Mouse (Mus musculus) cerebellum, postnatal 10 days (tissue): ENCODE results near the gene Gm17304.
A peak's percentile ranks its signal among the peaks of the same experiment; 100 is the strongest.

Source experiments
- DNase-seq, 2 experiments: peaks; one replicate each; pipeline ENCODE4 v3.0.0; 2021; ENCODE audit warnings: mixed read lengths in 2 of 2

Gm17304 gene

DNA sequence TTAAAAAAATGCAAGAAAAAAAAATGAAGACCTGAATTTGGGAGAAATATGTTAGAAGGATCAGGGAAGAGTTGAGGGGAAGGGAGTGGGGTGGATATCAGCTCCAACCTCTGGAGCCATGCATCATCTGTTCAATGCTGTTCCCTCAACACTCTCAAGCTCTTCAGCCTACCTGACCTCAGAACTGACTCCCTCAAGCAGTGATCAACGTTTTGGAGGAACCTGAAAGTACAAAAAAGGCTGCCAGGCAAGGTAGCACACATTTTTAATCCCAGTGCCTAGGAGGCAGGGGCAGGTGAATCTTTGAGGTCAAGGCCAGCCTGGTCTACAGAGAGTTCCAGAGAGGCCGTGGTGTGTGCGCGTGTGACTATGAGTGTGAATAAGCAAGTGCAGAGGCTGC, at the start of gene Gm17304:
TSS of gene Gm17304 (plus strand) at position 301 of the 400 bp plus-strand sequence.
- DNase-seq: no peak

DNA sequence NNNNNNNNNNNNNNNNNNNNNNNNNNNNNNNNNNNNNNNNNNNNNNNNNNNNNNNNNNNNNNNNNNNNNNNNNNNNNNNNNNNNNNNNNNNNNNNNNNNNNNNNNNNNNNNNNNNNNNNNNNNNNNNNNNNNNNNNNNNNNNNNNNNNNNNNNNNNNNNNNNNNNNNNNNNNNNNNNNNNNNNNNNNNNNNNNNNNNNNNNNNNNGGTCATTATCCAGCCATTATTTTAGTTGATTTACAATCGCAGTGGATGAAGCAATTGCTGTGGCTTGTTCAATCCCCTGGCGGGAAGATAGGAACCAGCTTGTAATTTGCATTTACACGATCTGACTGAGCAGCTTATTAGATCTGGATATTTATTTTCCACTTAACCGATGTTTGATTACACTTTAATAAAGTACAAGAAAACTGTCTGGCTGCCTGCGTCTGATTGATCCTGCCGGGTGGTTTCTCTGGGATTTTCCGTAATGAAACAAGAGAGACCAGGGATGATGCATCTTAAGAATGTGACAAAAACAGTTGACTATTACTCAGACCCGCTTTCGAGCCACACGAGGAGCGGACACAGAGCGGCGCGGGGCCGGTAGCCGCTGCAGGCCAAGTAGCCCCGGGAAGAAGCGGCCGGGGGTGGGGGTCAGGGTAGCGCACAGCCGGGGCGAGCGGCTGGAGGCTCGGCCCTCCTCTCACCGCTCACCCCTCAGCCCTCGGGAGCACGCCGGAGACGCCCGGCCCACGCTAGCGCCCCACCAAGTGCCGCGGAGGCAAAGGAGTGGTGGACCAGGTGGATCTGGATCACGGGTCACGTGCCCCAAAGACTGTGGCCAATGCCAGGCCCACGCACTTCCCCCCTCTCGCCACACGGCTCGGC, 48.0 kb upstream of the Gm17304 start:
- DNase-seq: peak; percentile 80

DNA sequence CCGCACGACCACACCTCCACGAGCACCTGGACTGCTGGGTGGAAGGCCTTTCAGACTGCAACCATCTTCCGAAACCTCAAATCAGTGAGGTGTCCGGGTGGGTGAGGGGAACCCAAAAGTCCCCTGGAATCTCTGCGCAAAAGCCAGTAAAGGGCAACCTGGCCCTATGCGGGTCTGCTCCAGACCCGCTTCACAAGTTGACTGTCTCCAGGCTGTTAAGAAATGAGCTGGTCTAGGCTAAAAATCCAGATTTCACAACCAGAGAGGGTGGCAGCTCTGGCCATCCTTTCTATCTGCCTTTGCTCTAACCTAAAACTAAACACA, 47.4 kb upstream of the Gm17304 start:
- no peak for DNase-seq

DNA sequence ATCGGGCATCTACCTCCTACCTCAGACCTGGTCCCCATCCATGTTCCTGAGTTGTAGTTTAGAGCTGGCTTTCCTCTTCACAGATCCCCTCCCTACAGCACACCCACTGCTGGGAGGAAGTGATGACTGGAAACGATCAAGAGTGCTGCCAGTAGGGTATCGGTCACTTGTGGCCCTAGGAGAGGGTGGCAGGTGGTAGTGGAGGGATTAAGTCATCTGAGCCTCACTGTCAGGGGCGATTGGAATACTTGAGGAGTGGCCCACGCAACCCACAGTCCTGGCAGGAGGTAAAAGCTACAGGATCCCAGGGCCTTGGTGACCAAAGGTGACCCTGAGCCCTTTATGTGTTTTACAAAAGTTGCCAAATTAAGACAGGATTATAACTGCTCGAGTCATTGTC, 42.9 kb upstream of the Gm17304 start:
- no peak for DNase-seq

DNA sequence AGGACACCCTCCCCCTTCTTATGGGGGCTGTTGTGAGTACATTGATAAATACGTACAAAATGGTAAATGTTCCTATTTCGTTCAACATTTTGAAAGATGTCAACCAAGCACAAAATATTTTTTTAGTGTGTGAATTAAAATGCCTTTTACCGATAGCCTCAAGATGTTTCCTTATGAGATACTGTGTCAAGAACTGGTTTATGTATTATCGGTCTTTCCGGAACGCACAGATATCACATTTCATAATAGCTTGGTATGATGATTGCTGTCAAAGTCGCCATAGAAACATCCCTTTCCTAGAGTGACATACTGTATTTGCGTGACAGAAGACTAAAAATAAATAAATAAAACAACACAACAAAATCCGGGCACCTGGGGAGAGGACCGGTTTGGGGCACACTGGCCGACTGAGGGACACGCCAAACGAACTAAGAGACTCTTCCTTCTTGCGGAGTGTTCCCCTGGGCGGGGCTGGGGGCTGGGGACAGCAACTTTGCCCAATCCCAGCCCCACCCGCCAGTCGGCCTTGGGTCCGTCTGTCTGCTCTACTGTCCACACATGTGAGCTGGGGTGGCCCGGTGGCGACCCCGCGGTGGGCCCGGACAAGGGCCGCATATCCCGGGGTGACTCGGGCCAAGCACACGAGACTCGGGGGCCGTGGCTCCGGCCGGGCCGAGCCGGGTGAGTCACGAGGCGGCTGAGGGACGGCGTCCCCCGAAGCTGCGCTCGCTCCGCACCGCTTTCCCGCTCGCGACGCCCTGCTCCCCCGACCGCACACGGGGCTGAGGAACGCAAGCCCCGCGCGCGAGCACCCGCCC, 34.9 kb upstream of the Gm17304 start:
- peak in 1 of 2 experiments; percentile 69 for DNase-seq

DNA sequence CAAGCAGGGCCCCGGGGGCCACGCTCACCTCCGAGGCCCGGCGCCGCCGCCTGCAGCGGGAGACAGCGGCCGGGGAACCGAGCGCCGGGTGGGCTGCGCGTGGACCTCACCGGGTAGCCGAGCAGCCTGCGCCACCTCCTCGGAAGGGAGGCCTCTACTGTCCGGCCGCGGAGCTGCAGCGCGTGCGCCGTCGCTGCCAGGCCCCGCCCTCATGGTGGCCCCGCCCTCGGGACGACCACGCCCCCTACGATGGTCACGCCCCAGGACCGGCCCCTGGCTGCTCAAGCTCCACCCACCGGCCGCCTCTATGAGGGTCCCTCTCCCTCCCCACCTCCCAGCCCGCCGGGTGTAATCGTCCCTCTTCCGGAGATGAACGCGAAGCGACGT, 34.3 kb upstream of the Gm17304 start:
- peak; percentile 97 to 98 for DNase-seq

DNA sequence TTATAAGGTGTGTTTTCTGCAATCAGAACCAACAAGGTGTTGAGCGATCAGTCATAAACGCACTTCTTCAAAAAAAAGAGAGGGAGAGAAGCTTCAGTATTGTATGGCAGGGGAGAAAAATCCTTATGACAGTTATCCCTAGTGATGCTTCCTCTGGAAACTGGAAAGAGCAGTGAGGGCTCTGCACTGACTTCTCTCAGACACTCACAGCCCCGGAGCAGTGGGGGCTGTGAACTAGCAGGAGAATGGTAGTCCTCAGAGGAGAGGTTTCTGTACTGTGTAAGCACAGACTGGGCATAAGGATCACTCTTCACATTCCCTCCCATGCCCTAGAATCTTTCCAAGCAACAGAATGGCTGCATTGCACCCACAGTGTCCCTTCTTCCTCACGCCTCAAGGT, 33.8 kb upstream of the Gm17304 start:
- DNase-seq: peak in 1 of 2 experiments; percentile 19

DNA sequence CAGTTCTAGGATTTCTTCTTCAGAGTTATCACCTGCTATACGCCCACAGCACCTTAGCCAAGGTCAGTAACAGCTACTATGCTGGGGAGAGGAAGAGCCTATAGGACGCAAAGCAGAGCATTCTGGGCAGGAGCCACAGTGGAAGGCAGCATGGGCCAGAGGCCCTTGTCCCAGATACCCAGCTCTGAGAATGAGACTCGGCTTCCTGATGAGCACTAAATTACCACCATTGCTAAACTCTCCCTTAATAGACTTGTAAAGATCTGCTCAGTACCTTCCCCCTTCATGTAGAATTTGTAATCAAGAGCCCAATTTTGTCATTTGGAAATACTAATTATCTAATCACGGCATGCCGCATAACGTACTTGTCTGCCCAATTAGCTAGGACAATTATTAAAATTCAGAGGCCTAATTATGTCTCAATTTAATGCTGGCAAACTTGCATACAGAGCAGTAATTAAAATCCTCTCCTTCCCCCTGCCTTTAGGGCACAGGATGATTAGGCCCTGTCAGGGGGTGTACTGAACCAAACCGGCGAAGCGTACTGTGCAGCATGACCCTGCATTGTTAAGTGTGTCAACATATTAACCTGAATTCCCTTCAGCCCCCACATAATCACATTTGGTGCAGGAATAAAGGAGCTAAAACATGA, 31.5 kb upstream of the Gm17304 start:
- DNase-seq: no peak

DNA sequence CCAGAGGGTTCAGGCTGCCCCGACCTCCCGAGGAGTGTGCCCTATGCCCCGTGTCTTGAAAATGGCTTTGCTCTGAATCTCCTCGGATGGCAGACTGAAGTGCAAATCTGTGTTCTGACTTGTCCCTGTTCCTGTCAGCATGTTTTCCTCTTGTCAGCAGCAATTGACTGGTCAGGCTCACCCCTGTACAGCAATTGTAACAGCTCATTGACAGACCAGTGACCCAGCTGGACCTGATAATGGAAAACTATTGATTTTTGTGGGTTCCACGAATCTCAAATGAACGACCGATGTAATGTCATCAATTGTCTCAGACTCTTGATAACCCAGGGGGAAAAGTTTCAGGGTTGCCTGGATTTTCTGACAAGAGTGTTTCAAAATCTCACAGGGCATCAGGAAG, 28.0 kb upstream of the Gm17304 start:
- no peak for DNase-seq

DNA sequence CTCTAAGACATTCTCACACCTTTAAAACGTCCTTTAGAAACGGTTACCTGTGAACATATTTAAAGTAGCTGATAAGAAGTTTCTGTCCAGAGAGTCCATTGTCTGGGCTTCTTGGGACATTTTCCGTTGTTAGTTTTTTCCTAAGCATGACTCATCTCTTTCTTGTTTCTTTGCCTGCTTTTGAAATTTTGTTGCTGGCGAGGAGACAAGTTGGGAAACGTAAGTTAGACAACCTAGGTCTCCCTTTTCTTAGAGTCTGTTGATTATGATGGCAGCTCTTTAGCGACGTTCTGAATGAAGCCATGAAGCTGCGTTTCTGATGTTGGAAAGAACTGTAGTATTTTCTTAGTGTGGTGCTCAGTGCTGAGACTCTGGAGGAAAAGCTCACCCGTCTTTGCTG, 19.9 kb upstream of the Gm17304 start:
- no peak for DNase-seq

DNA sequence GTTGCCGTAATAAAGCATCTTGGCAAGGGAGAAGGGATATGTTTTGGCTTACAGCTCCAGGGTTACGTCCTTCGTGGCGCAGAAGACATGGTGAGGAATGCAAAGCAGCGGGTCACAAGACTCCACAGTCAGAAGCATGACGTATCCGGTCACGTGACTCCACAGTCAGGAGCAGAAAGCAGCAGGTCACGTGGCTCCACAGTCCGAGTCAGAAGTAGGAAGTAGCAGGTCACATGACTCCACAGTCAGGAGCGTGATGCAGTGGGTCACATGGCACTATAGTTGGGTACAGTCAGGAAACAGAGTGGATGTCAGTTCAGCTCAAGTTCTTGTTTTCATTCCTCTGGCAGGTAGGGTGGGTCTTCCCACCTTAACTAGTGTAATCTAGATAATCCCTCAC, 19.2 kb upstream of the Gm17304 start:
- no peak for DNase-seq

DNA sequence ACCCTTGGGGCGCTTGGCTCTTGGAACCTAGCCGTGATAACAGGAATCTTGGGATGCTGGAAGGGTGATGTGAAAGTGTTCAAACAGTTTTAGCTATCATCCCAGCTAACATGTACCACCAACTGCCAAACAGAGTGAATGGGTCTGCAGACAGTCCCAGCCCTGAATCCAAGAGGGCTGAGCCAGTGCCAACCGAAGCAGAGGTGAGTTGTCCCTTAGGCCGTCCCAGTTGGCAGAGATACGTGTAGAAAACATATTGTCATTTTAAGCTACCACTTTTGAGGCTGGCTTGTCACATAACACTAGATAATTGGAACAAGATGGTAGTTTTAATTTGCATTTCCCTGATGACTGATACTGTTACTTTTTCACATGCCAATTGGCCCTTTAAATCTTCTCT, 18.2 kb upstream of the Gm17304 start:
- DNase-seq: no peak

DNA sequence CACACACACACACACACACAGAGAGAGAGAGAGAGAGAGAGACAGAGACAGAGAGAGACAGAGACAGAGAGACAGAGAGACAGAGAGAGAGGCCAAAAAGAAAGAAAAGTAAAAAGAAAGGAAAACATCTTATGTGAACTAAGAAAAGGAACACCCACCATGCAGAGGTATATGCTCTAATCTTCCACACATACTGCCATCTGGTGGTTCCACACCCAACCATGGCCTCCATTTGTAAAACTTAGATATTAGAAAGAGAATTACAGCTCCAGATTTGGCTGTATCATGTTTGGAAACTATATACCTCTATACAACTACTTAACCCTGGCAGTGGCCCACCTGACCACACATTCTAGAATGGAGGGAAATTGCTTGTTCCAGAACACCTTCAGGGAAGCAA, 14.5 kb upstream of the Gm17304 start:
- DNase-seq: peak; percentile 58 to 60

DNA sequence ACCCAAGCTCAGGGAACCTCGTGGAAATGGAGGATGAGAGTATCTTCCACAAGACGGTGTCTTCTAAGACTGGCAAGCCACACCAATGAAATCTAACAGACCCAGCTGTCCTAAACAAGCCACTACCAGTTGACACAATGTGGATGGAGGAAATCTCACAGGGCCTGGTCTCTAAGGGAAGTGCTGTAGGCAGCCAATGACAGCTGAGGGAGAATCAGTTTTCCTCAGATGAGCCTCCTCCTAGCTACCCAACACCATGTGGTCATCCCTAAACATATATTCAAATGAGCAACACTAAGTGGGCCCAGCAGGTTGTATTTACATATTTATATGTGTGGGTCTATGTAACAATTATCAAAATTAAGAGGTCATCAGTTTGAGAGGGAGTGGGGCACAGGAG, 11.4 kb upstream of the Gm17304 start:
- DNase-seq: no peak

DNA sequence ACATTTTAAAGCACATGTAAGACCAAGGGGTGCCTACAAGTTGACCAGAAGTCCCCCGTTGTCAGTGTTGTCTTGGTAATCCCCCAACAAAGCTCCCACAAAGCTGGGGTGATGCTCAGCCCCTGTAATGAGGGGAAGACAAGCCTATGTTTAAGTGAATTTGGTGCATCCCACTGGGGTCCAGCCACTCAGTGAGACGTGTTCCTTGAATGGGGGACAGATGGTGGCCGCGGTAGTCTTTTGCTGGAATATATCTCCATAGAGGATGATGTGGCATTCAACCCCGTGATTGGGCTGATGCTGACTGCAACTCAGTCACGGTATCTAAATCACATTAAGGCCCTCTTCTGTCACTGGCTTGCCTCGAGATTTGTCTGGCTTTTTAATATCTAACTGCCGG, 9.4 kb upstream of the Gm17304 start:
- DNase-seq: peak; percentile 15 to 42

DNA sequence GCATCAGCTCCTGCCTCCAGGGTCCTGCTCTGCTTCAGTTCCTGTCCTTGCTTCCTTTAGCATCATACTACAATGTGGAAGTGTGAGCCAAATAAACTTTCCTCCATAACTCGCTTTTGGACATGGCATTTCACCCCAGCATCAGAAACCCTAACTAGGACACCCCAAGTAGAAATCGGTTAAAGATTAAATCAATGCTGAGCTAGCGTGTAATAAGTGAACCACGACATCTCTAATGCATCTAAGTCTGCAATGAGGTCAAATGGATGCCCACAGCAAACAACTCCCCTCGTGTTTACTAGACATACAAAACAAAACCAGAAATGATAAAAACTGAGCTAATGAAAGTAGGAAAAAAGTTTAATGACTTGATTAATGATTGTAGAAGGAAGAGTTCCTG, 4.5 kb upstream of the Gm17304 start:
- no peak for DNase-seq

DNA sequence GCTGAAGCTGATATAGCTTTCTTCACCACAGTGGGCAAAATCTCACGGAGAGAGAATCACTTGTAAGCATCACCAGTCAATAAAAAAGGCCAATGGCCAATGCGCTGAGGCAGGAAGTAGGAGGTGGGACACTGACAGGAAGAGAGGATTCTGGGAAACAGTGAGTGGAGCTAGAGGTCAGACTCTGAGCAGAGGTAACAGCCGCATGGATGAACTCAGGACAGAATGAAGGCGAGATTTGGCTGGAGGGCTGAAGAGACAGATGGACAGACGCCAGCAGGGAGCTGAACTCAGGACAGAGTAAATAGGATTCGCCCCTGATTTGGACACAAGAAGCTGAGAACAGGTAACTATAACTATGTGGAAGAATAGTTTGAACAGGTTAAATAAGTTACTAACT, 3.8 kb upstream of the Gm17304 start:
- peak; percentile 53 to 65 for DNase-seq

DNA sequence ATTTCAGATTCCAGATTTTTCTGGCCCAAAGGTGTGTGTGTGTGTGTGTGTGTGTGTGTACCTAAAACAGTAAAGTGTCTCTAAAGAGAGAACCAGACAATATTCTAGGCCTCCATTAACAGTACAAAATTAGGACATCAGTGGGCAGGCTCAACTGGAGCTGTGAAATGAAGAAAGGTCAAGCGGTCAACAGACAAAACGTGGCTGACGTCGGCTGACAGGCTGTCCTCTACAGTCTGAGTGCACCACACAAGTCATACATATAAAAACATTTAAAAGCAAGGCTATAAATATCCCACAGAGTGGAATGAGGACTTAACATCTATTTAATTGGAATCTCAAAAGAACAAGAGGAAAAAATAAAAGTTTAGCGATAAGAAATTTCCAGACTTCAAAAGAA, 1.8 kb upstream of the Gm17304 start:
- no peak for DNase-seq

DNA sequence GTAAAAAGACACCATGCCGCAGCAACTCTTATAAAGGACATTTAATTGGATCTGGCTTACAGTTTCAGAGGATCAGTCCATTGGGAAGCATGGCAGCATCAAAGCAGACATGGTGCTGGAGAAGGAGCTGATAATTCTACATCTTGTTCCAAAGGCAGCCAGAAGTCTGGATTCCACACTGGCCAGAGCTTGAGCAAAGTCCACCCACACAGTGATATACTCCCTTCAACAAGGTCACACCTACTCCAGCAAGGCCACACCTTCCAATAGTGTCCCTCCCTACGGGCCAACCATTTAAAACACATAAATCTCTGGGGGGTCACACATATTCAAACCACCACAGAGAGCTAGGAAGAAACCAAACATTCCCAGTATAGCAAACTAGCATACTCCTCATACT, 3.3 kb downstream of the Gm17304 start:
- DNase-seq: no peak

DNA sequence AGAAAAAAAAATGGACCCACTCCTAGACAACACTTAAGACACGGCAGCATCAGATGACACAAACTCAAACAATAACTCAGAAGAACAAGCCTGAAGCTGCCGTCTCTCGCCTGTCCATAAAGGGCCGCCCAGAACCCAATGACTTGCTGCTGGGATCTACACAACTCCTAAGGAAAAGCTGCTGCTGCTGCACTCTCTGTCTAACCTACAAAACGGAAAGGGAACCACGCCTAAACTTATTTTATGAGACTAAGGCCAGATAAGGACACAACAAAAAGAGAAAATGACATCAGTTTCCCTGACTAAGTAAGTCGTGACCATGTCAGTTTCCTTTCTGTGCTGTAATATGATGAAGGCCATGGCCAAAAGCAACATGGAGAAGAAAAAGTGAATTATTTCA, 5.7 kb downstream of the Gm17304 start:
- no peak for DNase-seq

DNA sequence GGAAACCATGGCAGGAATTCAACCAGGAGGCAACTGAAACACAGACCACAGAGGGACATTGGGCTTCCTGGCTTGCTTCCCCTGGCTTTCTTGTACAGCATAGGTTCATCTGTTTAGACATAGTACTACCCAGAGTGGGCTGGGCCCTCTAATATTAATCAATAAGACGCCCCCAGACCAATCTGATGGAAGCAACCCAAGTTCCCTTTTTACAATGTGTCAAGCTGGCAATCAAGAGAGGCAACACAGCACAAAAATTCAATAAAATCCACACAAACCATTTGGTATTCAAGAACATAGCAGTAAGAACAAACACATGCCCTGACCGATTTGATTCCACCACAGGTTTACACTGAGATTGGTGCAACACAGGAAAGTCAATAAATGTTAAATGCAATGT, 6.1 kb downstream of the Gm17304 start:
- DNase-seq: no peak

DNA sequence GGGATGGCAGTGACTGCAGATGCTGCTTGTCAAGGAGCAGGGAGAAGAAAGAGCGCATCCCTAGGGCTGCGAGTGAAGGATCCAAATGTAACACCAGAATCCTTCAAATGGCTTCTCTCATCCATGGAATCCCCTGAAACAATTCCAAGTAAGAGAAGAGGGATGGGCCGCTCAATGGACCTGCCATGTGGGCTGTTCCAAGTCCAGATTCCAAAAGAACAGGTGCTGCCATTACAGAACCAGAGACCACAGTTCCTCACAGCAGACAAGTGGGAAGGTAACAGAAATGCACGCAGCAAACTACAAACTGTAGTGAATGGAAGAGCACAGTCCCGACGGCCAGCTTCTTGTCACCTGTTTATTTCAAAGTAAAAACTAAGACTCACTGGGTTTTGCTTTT, 11.5 kb downstream of the Gm17304 start:
- DNase-seq: no peak

DNA sequence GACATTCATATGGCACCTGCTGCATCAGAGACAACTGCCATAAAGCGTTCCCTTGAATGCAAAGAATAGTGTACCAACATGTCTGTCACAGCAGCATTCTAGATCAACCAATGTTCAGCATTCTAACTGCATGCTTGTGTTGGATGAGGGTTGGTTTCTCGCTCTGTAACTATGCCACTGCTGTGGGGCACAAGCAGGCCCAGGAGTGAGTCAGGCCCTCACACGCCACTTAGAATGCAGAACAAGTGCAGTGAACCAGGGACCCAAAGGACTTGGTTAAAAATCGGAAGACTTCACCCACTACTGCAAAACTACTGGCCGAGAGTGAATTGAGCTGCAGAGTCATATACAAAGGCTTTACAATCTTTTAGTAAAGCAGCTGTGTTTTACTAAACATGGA, 13.3 kb downstream of the Gm17304 start:
- DNase-seq: no peak

DNA sequence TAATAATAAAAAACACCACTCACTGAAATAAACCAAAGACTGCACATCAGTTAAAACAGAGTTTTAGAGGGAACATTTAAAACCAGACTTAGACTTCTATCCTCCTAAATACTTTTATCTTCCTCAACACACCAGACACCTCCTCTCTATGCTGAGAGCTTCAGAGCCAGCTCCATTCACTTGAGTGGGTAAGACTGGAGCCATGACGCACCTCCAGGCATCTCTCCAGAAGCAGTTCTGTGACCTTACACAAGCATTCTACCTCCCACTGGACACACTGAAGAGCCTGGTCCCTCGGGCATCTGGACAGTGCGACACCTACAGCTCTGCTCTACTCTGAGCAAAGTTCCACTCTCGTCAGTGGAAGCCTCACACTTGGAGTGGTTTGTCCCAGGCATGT, 14.4 kb downstream of the Gm17304 start:
- no peak for DNase-seq
